Comparison of ENCODE assay signal across 14 mouse cellular contexts in the genomic region with DNA sequence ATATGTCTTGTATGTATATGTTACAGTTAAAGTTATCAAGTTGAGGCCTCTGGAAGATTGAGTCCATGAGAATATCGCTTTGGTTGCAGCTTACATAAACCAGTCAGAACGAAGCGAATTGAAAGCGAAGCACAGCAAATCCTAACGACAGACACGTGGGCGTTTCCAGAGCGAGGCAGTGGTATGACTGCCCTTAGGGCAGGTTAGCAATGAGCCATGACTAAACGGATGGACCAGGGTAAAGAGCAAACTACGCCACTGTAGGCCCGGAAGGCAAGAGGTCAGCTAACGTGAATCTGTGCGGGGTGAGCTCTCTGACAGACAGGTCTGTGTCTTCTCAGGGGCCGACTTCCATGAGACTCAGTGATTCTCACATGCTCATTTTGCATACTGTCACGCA. TPM values are rescaled to one million over a fixed set of nuclear protein-coding genes. Genes with fewer than 3 reads are reported as not detected.
DNase-seq lines count a peak whose midpoint lies in the region; ATAC-seq and TF ChIP-seq lines count a peak whose summit lies in the region.
"Had no signal": no experiment of that assay in that cellular context is flagged by ENCODE, and none has a peak within 500 bp of the region (broad histone marks: within the 10 kb centered on the region; RNA-seq: fewer than 3 reads in every experiment).

No protein-coding gene starts in this region.

- H3K27ac ChIP-seq in neural tube, embryonic 15.5 days (replicated peaks): no peak overlapping the region
- no peak overlapping the region for H3K27ac ChIP-seq in stomach, embryonic 15.5 days
- no peak overlapping the region for H3K27ac ChIP-seq in cerebellum, adult 2 months (ENCODE audit: insufficient read depth, low read length)
- H3K27ac ChIP-seq in gastrocnemius, adult 2 months: no peak overlapping the region
- H3K27ac ChIP-seq: neural tube, embryonic 13.5 days had no signal

- peaks cover 5% of the 10 kb centered on the region; the same call in 1 of the 2 replicates for H3K4me1 ChIP-seq in neural tube, embryonic 15.5 days
- H3K4me1 ChIP-seq in stomach, embryonic 15.5 days: no peaks in the 10 kb centered on the region; the same call in 1 of the 2 replicates
- H3K4me1 ChIP-seq in cerebellum, adult 2 months (ENCODE audit: control insufficient read depth, insufficient read depth, low read length): no peaks in the 10 kb centered on the region
- H3K4me1 ChIP-seq: neural tube, embryonic 13.5 days had no signal

- WGBS in neural tube, embryonic 15.5 days: 37% methylated on average over 15 of the region's 15 CpGs
- WGBS in stomach, embryonic 15.5 days: 60% methylated on average over 15 of the region's 15 CpGs
- 74% methylated on average over 15 of the region's 15 CpGs for WGBS in cerebellum, adult 2 months

- no peak for ATAC-seq in neural tube, embryonic 15.5 days (ENCODE audit: low FRiP score)
- peak; percentile 47; the same call in 1 of the 2 replicates for ATAC-seq in stomach, embryonic 15.5 days (ENCODE audit: insufficient read depth, low FRiP score, low read depth)

- no peak overlapping the region for H3K4me3 ChIP-seq in neural tube, embryonic 15.5 days (replicated peaks)
- no peak overlapping the region for H3K4me3 ChIP-seq in stomach, embryonic 15.5 days (replicated peaks)
- no peak overlapping the region for H3K4me3 ChIP-seq in cerebellum, adult 2 months (replicated peaks; ENCODE audit: insufficient read depth, low read depth, low read length)
- no peak overlapping the region for H3K4me3 ChIP-seq in gastrocnemius, adult 2 months
- H3K4me3 ChIP-seq: neural tube, embryonic 13.5 days had no signal

- TF ChIP-seq POLR2A in cerebellum, adult 2 months (IDR thresholded peaks at IDR 0.05; ENCODE audit: borderline replicate concordance, insufficient read depth, low read length): no peak

- no peak overlapping the region for H3K9ac ChIP-seq in neural tube, embryonic 15.5 days (replicated peaks)
- H3K9ac ChIP-seq in stomach, embryonic 15.5 days: no peak overlapping the region
- H3K9ac ChIP-seq: lung, embryonic 14.5 days; neural tube, embryonic 13.5 days had no signal

- no peaks in the 10 kb centered on the region for H3K36me3 ChIP-seq in neural tube, embryonic 15.5 days
- H3K36me3 ChIP-seq in stomach, embryonic 15.5 days: no peaks in the 10 kb centered on the region
- H3K36me3 ChIP-seq: neural tube, embryonic 13.5 days had no signal

- DNase-seq in neural tube, embryonic 10.5 days (ENCODE audit: extremely low spot score, low spot score): peak; percentile 24
- DNase-seq in kidney, adult 18-20 months: peak; percentile 73
- DNase-seq in liver: peak; percentile 28
- no peak for DNase-seq in cerebellum, adult 2 months
- DNase-seq in gastrocnemius, adult 2 months: no peak
- no peak for DNase-seq in lung, postnatal 4 days
- DNase-seq: cerebellum, adult 18-20 months; lung, embryonic 14.5 days had no signal

- 0 out of 2 replicates have a peak, but pooled peaks cover 2% of the 10 kb centered on the region for H3K27me3 ChIP-seq in neural tube, embryonic 15.5 days (replicated peaks)
- no peaks in the 10 kb centered on the region for H3K27me3 ChIP-seq in stomach, embryonic 15.5 days (replicated peaks)
- H3K27me3 ChIP-seq in cerebellum, adult 2 months (ENCODE audit: control insufficient read depth, insufficient read depth, low read length): no peaks in the 10 kb centered on the region
- H3K27me3 ChIP-seq: neural tube, embryonic 13.5 days had no signal

- intact Hi-C loops in gastrocnemius, adult 2 months (cut with DNase I): loop anchor here (5.0 kb wide), 1 partner anchor 854 kb away; no protein-coding TSS in a partner anchor

- no peak overlapping the region for H3K4me2 ChIP-seq in neural tube, embryonic 15.5 days
- no peak overlapping the region for H3K4me2 ChIP-seq in stomach, embryonic 15.5 days
- H3K4me2 ChIP-seq: neural tube, embryonic 13.5 days had no signal

- TF ChIP-seq CTCF in cerebellum, adult 2 months (IDR thresholded peaks at IDR 0.05; ENCODE audit: borderline replicate concordance, insufficient read depth, low read depth, low read length): no peak
- TF ChIP-seq CTCF in gastrocnemius, adult 2 months (IDR thresholded peaks at IDR 0.05): no peak

- no peaks in the 10 kb centered on the region for H3K9me3 ChIP-seq in neural tube, embryonic 15.5 days (replicated peaks)
- H3K9me3 ChIP-seq in stomach, embryonic 15.5 days: no peaks in the 10 kb centered on the region
- H3K9me3 ChIP-seq: neural tube, embryonic 13.5 days had no signal

RNA-seq across cellular contexts. Expression of a gene that starts 1.4 kb away (rescaled TPM):
- polyA plus RNA-seq in neural tube, embryonic 15.5 days (2015; fragmentation: Nextera tagmentation; extraction: Ambion mirVana): 0.19 and 0.36 TPM in 2 replicates
- 2.6 and 3.5 TPM in 2 replicates for polyA plus RNA-seq in stomach, embryonic 15.5 days (2015; fragmentation: Nextera tagmentation; extraction: Ambion mirVana)
- polyA plus RNA-seq in cerebellum, adult 2 months (2012; rRNA removed): 0.11 and 0.16 TPM in 2 replicates
- not detected for total RNA-seq in gastrocnemius, adult 2 months (2021)
- total RNA-seq: ES-E14 had no signal
- polyA plus RNA-seq: heart, embryonic 16.5 days; spleen, adult 2 months had no signal

Comparison
In these comparisons a context has a peak if more than half of its experiments do, and no peak if none do; other contexts are left out.
1. DNase-seq: peak in neural tube, embryonic 10.5 days (single experiment), kidney, adult 18-20 months (single experiment) and liver (single experiment); none in cerebellum, adult 2 months (0 of 2), gastrocnemius, adult 2 months (single experiment) and lung, postnatal 4 days (0 of 2).